Mouse (Mus musculus): ENCODE results near the gene Xrcc5.

DNA sequence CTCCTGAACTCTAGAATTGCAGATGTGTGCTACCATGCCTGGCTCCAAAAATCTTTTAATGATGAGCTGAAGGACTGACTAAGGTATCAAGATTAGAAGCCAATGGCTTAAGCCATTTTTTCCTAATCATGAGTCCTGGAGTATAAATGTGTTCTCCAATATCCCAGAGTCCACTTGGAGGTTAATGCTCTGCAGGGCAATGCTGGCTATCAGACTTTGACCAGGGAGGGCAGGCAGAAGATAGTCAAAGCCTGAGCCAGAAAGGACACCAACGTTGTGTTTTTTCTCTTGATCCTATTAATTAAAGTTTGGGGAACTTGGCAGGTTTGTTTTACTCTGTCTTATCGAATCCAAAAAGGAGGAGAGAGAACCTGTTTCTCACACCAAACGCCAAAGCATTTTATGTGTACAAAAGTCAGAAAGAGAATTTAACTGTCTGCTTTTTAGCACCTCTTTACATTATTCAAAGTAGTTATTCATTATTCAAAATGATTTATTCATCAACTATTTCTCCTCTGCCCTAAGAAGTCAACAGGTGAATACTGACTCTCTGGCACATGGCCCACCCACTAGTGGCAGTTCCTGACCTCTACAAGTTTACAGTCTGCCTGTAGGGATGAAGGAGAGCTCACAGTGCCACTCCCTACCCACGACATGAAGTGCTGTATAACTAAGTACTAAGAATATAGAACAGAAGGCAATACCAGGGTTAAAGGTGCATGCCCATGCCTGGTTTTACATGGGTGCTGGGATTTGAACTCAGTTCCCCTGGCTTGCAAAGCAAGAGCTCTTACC, 13.2 kb upstream of the Xrcc5 start:
- TF ChIP-seq CTCF (IDR thresholded peaks at IDR 0.05; ENCODE audit: control insufficient read depth, insufficient read depth, insufficient read length) (no peak), MYOD1 (IDR thresholded peaks at IDR 0.05; ENCODE audit: control insufficient read depth, insufficient read length, low read depth) (no peak), CEBPB (IDR thresholded peaks at IDR 0.05; ENCODE audit: low read depth) (no peak), MAX (IDR thresholded peaks at IDR 0.05) (no peak), USF1 (IDR thresholded peaks at IDR 0.05; ENCODE audit: low read depth) (no peak), FOSL1 (IDR thresholded peaks at IDR 0.05; ENCODE audit: insufficient read depth, low read length, poor library complexity, severe bottlenecking) (no peak)

All from C2C12 (cell line).